Mouse (Mus musculus) CD4-positive helper T cell, adult 2 months (primary cell): ENCODE measurements around the gene Prpsap1.
"Not testable (repeated sequence)": the region's sequence is repeated elsewhere in the genome, so short reads cannot be mapped to it uniquely, and the experiment has no call there.

Experiments used
- DNase-seq: peaks from one replicate; pipeline ENCODE4 v3.0.0-alpha.2; 2012; ENCODE audit warnings: low read depth, missing footprints, low spot score

The Prpsap1 gene

DNA sequence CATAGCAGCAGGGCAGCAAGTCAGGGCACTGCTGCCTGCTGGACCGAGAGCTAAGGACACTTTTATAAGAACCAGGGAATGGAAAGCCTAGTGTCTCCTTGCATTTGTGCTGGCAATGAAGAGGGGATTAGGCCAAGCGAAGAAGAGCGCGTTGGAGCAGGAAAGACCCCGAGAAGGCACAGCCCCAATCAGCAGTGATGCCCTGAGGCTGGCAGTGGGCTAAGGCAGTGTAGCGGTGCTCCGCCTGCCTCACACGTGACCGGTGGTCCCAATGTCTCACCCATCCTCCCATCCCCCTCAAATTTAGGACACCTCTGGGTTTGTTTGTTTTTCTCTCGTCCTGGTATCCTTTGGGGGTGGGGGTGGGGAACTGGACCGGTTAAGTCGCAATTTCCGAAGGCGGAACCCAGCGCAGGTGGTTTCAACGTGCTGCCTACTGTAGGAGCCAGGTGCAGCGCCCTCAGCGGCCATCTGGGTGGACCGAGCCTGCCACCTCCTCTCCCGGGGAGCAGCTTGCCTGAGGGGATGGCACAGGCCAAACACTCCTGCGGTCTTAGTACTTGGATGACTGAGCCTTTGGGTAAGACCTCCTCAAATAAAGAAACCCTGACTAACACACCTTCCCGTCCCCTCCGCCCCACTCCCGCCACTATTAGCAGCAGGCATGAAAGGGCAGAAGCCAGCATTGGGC, 21.5 kb upstream of the Prpsap1 start:
- DNase-seq: no peak

DNA sequence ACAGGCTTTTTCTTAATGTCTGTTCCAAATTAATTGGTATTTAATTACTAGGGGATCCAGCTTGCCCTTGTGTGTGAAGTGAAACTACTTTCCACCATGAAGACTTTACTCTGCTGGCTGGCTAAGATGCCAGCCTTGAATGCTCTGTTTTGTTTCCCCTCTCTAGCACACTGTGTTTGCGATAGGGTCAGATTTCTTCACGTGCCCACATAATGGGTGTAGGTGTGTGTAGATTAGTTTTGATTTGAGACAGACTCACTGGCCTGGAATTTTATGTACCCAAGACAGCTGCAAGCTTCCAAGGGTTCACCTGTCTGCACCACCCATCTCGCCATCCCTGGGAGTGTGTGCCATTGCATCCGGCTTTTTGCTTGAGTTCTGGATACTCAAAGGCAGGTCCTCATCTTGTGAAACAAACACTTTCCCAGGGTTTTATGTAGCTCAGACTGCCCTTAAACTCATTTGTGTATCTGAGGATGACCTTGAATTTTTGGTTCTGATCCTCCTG, 19.6 kb upstream of the Prpsap1 start:
- DNase-seq: no peak

DNA sequence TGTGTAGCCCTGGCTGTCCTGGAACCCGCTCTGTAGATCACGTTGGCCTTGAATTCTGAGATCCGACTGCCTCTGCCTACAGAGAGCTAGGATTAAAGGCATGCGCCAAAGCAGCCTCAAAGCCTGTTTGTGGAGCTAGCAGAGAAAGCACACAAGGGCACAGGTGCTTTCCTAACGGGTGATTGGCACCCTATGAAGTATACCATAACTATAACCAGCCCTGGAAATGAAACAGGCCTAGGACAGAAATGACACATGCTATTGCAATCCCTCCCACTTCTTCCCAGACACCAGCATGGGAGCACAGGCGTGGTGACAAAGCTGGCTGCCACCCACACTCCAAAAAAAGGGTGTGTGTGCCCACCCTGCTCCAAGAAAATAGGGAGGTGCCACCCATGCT, 19.0 kb upstream of the Prpsap1 start:
- no peak for DNase-seq

DNA sequence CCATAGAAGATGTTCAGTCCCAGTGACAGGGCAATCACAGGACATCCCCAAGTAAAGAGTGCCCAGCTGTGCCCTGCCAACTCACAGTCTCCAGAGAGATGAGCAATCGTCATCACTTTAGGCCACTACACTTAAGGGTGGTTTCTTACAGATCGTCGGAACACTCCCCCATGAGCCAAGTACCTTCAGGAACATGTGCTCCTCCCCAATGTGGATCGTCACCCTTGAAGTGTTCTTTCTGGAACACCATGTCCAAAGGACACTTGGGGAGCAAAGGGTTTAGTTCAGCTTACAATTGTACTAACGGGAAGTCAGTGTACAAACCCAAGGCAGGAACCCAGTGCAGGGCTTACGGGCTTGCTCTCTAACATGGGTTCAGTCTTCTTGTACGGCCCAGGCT, 18.2 kb upstream of the Prpsap1 start:
- no peak for DNase-seq

DNA sequence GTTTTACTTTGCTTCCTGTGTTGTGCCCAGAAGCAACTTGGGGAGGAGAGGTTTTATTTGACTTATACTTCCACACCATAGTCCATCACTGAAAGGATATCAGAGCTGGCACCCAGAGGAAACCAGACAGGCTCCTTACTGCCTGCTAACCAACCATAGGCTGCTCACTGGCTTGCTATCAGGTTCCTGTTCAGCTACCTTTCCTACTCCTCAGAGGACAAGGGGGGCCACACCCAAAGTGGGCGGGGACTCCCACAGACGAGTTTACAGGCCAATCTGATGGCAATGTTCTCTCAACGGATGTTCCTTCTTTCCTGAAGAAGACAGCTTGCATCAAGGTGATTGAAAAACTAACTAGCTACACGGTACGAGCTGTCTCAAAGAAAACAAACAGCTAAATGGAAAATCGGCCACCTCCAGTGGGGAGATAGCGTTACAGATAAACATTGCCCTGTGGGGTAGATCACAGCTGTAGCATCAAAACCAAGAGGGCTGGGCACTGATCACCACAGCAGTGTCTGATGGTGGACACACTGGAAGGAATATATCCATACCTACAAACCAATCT, 17.4 kb upstream of the Prpsap1 start:
- DNase-seq: peak; percentile 22

DNA sequence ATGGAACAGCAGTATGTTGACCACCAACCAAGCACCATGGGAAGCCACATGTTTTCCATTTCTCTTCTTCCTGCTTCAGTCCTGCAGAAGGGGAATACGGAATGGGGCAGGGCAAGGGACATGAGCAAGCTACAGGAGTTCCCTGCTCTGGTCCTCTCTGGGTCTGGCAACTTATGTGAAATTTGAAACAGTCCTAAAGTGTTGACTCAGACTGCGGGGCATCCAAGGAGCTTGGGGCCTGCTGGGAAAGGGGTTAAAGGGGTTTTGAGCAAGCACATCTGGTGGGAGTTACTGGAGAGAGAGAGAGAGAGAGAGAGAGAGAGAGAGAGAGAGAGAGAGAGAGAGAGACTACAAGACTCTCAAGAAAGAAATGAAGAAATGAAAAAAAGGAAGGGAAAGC, 14.7 kb upstream of the Prpsap1 start:
- no peak for DNase-seq

DNA sequence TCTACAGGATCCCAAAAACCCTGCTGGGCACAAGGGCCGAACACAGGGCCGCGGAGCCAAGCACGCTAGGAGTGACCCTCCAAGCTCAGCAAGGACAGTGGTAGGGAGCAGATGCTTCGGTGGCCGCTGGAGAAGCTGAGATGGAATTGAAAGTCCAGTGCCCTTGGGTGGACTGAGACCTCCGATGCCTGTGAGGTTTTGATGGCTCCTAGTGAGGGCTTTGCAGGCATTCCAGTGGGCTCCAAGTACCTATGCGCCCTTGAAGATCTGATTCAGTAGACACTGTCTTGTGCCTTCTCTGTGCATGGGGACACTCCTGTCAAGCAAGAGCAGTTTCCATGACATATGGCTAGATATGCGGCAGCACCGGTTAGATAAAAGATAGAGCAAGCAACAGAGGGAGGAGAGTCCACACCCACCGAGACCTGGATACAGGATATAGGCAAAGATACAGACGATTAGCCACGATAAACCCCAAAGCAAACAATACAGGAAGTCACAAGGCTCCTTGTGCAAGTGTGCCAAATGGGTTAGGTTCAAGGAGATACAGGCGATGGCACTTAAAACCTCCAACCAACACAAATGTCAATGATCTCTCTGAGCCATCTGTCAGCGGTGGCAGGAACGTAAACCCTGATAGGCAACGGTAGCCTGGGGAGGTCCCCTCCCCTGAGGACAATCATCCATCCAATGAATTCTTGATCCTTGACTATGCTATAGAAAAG, 12.3 kb upstream of the Prpsap1 start:
- DNase-seq: peak; percentile 64

DNA sequence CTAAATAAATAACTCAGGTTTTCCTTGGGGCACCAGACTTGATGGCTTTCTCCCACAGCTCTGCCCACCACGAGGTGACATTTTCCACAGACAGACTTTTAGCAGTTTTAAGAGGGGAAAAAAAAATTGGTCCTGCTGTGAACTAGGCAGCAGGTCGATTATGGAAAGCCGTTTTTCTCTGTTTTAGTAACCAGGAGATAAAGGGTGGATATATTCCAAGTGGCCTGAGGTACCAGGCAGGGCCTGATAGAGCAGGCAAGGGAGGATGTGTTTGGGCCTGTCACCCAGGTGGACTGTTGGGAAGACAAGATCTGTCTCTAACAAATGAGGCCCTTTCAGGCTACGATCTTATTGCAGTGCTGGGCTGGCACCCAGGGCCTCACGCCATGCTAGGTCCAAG, 11.6 kb upstream of the Prpsap1 start:
- no peak for DNase-seq

DNA sequence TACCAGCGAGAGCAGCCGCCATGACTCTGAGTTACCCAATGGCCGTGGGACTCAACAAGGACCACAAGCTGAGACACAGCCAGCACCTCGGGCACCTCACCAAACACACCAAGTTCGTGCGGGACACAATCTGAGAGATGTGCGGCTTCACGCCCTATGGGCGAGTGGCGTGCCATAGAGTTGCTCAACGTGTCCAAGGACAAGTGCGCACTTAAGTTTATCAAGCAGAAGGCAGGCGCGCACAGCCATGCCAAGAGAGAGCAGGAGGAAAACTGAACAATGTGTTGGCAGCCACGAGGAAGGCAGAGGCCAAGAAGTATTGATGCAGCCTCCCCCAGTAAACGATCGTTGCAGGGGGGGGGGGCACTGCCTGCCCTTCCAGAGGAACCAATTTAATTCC, 10.5 kb upstream of the Prpsap1 start:
- no peak for DNase-seq

DNA sequence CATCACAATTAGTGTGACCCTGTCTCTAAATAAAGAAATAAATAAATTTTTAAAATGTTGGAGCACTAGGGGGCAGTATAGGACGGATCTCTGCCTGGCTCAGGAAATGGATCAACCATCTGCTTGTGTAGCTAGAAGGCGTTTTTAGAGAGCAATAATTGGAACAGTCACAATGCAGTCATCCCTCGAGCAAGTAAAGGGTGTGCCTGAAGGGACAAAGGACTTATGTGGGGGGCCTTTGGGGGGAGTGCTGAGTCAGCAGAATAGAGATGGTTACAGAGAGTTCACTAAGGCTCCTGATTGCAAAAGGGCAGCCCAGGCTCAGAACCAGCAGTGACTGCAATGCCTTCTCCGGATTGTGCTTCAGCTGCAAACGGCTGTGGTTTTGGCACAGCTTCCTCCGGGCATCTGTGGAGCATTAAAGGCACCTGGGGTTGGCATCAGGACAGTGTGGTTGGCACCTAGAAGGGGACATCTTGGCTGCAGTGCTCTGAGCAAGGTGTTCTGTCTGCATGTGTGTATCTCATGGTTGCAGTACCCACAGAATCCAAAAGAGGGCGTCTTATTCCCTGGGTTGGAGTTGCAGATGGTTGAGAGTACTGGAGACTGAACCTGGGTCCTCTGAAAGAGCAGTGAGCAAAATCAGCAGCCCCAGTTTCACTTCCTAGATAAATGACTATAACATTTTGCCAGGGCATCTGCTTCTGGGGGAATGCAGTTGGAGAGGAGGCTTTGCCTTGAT, 7.2 kb upstream of the Prpsap1 start:
- DNase-seq: peak; percentile 53

DNA sequence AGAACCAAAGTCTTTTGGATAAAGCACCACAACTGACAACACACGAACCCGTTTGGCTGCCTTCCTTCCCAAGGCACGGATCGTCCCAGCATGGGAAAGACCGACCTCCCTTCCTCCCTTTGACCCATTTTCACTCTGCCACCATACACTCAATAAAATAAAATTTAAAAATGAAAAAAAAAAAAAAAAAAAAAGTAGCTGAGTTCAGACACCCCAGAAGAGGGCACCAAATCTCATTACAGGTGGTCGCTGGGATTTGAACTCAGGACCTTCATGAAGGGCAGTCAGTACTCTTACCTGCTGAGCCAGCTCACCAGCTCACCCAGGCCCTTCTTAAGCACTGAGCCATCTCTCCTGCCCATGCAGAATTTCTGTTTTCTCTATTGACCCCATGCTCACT, 5.0 kb upstream of the Prpsap1 start:
- no peak for DNase-seq

DNA sequence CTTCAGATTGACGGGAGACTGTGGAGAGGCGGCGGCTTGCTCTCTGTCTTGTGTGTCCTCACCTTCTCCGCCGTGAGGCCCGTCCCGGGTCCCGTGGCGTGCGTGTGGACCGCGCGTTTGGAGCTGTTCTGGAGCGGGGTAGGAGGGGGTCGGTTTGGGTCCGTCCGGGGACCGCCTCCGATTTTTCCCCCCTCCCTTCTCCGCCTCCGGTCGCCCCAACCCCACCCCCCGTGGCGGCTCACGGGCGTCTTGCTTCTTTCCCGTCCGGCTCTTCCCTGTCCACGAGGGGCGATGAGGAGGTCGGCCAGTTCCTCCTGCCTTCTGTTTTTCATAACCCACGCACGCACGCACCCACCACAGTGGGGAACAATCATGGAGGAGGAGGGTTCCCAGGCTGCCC, 4.6 kb upstream of the Prpsap1 start:
- DNase-seq: no peak

DNA sequence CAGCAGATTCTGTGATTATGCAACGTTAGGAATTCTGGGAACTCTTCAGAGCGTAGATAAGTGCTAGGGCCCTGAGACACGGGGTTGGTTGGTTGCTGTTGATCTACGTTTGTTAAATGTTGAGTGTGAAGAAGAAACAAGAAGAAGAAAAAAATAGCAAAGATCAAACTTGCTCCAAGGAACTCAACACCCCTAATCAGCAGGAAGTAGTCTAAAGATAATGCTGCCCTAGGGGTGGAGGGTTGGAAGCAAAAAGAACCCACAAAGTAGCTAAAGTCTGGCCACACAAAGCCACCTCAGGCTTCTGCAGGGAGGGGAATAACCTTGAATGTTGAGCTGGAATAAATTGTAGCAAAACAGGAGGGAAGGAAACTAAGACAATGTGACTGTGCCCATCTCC, 3.3 kb upstream of the Prpsap1 start:
- DNase-seq: no peak

DNA sequence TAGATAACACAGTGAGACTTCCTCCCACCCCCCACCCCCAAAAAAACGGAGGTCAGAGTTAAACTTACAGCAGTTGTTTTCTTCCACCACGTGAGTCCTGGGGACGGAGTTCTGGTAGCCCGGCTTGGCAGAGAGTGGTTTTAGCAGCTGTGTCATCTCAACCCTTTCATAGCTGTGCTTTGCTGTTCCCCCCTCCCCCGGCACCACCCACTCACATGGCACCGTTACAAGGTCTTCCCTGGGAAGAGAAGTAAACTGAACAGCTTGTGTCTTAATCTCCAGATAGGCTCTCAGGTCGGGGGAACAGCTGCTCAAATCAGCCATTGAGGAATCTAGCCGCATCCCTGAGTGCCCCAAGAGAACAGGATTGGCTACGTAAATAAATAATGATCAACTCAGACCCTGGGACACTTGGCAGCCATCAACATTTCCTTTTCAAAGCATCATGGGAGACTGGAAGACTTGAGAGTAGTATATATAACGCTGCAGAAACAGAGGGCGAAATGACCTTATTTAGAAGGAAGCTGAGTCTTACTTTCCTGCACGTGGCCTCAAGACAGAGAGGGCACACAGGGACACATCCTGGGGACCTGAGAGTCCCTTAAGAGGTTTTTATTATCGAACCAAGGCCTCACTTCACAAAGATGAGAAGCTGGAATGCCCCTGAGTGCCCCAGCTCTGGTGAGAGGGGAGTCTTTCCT, 622 bp upstream of the Prpsap1 start:
- no peak for DNase-seq

DNA sequence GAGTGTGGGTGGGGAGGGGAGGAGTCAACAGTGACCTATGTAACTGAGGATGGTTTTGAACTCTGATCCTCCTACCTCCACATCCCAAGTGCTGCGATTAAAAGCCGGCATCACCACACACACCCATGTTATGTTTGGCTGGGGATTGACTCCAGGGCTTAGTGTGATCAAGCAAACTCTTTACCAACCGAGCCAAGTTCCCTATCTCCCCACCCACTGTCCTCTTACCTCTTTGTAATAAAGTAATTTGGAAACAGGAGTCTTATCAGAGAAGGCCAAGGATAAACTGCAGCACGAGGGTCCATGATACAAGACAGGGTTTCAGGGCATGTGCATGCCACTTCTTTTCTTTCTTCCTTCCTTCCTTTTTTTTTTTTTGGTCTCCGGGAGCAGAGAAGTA, 811 bp downstream of the Prpsap1 start:
- DNase-seq: no peak

DNA sequence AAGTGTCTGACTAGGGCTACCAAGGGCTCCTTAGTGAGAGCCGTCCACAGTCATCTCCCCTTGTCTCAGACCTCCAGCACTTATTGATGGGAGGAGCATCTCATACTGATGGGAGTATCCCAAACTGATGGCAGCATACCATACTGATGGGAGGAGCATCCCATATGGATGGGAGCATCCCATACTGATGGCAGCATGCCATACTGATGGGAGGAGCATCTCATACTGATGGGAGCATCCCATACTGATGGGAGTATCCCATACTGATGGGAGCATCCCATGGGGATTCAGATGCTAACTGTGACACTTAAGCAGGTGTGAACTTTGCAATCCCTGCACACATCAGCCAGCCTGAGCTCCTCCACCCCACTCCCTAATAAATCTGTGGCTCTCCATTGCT, 1.5 kb downstream of the Prpsap1 start:
- DNase-seq: not testable (repeated sequence)

DNA sequence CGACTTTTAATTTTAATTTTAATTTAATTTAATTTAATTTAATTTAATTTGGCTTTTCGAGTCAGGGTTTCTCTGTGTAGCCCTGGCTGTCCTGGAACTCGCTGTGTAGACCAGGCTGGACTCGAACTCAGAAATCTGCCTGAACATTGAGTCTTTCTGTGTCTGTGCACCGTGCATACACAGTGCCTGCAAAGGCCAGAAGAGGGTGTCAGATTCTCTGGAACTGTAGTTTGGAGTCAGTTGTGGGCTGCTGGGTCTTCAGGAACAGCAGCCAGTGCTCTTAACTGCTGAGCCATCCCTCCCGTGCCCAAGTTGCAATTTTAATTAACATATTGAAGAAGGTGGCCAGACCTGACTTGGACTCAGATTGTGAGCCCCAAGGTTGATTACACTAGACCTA, 2.7 kb downstream of the Prpsap1 start:
- DNase-seq: no peak

DNA sequence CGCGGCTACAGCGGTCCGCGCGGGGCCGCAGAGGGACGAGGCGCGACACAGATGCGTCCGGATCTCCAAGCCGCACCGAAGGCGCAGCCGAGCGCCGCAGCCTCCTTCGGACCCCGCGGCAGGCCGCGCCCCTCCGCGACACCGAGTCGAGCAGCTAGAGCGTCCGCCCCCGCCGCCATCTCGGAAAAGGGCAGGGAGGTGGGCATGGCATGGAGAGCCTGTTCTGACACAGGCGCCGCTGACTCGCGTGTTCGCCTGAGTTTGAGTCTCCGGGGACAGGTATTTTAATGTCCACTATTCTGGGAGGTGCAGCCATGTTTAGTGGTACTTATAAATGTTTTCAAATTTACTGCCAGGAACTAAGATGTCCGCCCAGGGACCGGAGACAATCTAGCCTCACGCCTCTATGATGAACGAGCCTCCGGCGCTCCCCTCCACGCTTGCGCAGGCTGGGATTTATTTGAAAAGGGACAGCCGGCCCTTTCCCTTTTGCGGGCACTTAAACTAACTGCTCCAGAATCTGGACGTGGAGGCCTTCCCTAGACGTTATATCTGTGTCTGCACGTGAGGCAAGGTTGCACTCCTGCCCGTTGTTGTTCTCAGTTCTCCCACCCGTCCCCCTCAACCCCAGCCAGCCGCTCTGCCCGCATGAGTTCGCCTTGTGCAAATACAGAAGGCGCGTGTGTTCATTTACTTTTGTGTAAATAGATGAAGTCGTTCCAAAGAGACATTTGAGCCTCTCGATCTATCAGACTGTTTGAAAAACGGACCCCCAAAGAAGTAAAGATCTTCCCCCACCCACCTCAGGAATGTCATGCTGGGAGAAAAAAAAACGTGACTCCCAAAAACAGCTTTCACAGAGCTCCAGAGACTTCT, 3.5 kb downstream of the Prpsap1 start:
- peak; percentile 93 for DNase-seq

DNA sequence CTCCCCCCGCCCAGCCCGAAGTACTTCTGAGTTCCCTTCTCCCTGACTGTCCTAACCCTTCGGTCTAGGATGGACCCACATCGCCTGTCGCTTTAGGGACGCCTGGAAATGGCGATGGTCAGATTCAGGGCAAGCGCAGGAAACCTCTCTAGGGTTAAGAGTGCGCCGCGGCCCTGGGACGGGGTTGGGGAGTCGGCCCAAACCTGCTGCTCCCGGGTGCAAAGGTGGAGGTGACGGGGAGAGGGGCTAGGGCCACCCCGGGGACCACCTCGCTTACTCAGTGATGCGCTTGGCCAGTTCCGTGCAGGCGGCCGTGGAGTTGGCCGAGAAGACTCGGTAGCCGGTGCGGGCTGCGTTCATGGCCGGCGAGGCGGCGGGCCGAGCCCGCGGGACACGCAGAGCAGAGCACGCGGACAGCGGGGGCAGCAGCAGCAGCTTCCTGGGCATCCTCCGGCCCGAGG, 4.2 kb downstream of the Prpsap1 start:
- no peak for DNase-seq

DNA sequence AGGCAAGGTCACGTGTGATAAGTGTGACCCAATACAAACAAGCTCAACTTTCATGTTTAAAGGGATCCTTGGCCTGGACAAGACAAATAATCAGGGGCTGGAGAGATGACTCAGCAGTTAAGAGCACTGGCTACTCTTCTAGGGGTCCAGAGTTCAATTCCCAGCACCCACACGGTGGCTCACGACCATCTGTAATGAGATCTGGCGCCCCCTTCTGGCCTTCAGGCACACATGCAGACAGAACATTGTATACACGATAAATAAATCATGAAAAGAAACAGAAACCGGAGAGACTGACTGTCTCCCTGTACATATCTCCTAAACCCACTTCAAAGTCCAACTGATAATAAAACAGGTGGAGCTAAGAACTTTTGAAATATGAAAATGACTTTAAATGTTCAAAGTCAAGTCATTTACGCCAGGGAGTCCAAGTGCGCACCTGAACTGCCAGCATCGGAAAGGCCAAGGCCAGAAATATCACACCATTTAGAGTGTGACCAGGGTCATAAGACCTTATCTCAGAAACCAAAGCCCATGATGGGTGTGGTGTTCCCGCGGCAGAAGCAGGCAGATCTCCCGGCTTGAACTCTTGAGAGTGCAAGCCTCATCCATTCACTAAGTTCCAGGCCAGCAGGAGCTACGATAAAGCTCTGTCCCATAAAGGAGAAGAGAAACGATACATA, 5.2 kb downstream of the Prpsap1 start:
- DNase-seq: peak; percentile 68
